Mouse (Mus musculus) kidney, embryonic 16.5 days (tissue): ENCODE measurements around the gene Gpc6. TPM values are rescaled to one million over a fixed set of nuclear protein-coding genes. Genes with fewer than 3 reads are reported as not detected.

Source experiments
- ATAC-seq: fragments of 200-750 bp; cut with Nextera tagmentation; 2 replicates; pipeline ENCODE4 v1.8.0; 2017; ENCODE audit warnings: moderate TSS enrichment; ENCODE audit not compliant: low FRiP score, low TSS enrichment
- H3K27ac ChIP-seq: fragments of 300-500 bp; sonication (generic); 2 replicates; pipeline ENCODE4 v1.5.1; 2014; ENCODE audit warnings: low read length
- H3K27me3 ChIP-seq: fragments of 300-500 bp; sonication (generic); 2 replicates; pipeline ENCODE4 v1.6.1; 2014; ENCODE audit warnings: low read length, control low read depth, mixed read lengths; ENCODE audit not compliant: insufficient read depth
- H3K36me3 ChIP-seq: fragments of 300-500 bp; sonication (generic); 2 replicates; pipeline ENCODE4 v1.6.1; 2014; ENCODE audit warnings: low read length, control low read depth, mixed read lengths; ENCODE audit not compliant: insufficient read depth
- H3K4me1 ChIP-seq: fragments of 300-500 bp; sonication (generic); 2 replicates; pipeline ENCODE4 v1.6.1; 2014; ENCODE audit warnings: low read length, control low read depth, mixed read lengths; ENCODE audit not compliant: insufficient read depth
- H3K4me2 ChIP-seq: fragments of 300-500 bp; sonication (generic); replicated peaks from 2 replicates; pipeline ENCODE4 v1.6.1; 2014; ENCODE audit warnings: low read depth, low read length
- H3K4me3 ChIP-seq: fragments of 300-500 bp; sonication (generic); 2 replicates; pipeline ENCODE4 v1.5.1; 2014; ENCODE audit warnings: mild to moderate bottlenecking, low read length
- H3K9ac ChIP-seq: fragments of 300-500 bp; sonication (generic); replicated peaks from 2 replicates; pipeline ENCODE4 v1.6.1; 2014; ENCODE audit warnings: low read length
- H3K9me3 ChIP-seq: fragments of 300-500 bp; sonication (generic); 2 replicates; pipeline ENCODE4 v1.6.1; 2016; ENCODE audit warnings: low read length, control low read depth
- WGBS: fragments of 180-500 bp; shearing (Covaris S2); extraction: QIAGEN DNeasy Blood & Tissue Kit; methylation state at CpG from one replicate; pipeline ENCODE4 v1.1.7; 2014; 5-methylcytosine and 5-hydroxymethylcytosine counted together
- polyA plus RNA-seq: library from polyadenylated mRNA; unstranded; fragments of >200 nt; fragmentation: Nextera tagmentation; extraction: Ambion mirVana; gene quantifications from 2 replicates; pipeline ENCODE4 v1.2.1, GENCODE M21; 2015

Gene Gpc6
- polyA plus RNA-seq, 1 experiment from 2014 or later = 62.7 TPM

GRCm38 (mm10) chr14:116945975-116946374 is 20.9 kb downstream of the Gpc6 start:
- H3K4me2 ChIP-seq = no peak overlapping the region
- no peak overlapping the region for H3K4me3 ChIP-seq
- H3K9ac ChIP-seq = no peak overlapping the region
- ATAC-seq = peak; percentile 41
- WGBS = 56% methylated on average over 6 of the region's 6 CpGs
- peaks cover 19% of the 10 kb centered on the region; the same call in 1 of the 2 replicates for H3K36me3 ChIP-seq
- H3K9me3 ChIP-seq = peaks cover 6% of the 10 kb centered on the region; the same call in 1 of the 2 replicates
- no peaks in the 10 kb centered on the region for H3K27me3 ChIP-seq
- H3K27ac ChIP-seq = no peak overlapping the region
- H3K4me1 ChIP-seq = peaks cover 9% of the 10 kb centered on the region

GRCm38 (mm10) chr14:116947461-116947860 is 22.3 kb downstream of the Gpc6 start:
- Histone ChIP-seq H3K9ac (no peak overlapping the region), H3K27me3 (no peaks in the 10 kb centered on the region), H3K36me3 (peaks cover 28% of the 10 kb centered on the region; the same call in 1 of the 2 replicates), H3K4me1 (peaks cover 9% of the 10 kb centered on the region), H3K27ac (no peak overlapping the region), H3K9me3 (peaks cover 9% of the 10 kb centered on the region; the same call in 1 of the 2 replicates), H3K4me2 (no peak overlapping the region), H3K4me3 (no peak overlapping the region)
- ATAC-seq = no peak
- WGBS = 91% methylated on average over 6 of the region's 6 CpGs

GRCm38 (mm10) chr14:116947939-116948591 is 22.9 kb downstream of the Gpc6 start:
- ATAC-seq = no peak; the same call in 1 of the 2 replicates
- 77% methylated on average over 5 of the region's 5 CpGs for WGBS
- peaks cover 28% of the 10 kb centered on the region; the same call in 1 of the 2 replicates for H3K36me3 ChIP-seq

GRCm38 (mm10) chr14:116957154-116957553 is 32.0 kb downstream of the Gpc6 start:
- no peak overlapping the region for H3K4me2 ChIP-seq
- H3K9ac ChIP-seq = no peak overlapping the region
- no peak overlapping the region for H3K27ac ChIP-seq
- H3K4me3 ChIP-seq = no peak overlapping the region
- no peaks in the 10 kb centered on the region for H3K4me1 ChIP-seq
- H3K27me3 ChIP-seq = no peaks in the 10 kb centered on the region
- H3K36me3 ChIP-seq = peaks cover 4% of the 10 kb centered on the region; the same call in 1 of the 2 replicates
- peaks cover 3% of the 10 kb centered on the region; the same call in 1 of the 2 replicates for H3K9me3 ChIP-seq
- no peak for ATAC-seq

More at GRCm38 (mm10) chr14:116947939-116948591, 22.9 kb downstream of the Gpc6 start:
- no peak overlapping the region for H3K4me2 ChIP-seq
- H3K4me3 ChIP-seq = no peak overlapping the region
- H3K27me3 ChIP-seq = no peaks in the 10 kb centered on the region
- H3K9ac ChIP-seq = no peak overlapping the region
- H3K4me1 ChIP-seq = peaks cover 4% of the 10 kb centered on the region; the same call in 1 of the 2 replicates
- peaks cover 9% of the 10 kb centered on the region; the same call in 1 of the 2 replicates for H3K9me3 ChIP-seq
- no peak overlapping the region for H3K27ac ChIP-seq

GRCm38 (mm10) chr14:116964837-116965236 is 39.7 kb downstream of the Gpc6 start:
- no peak overlapping the region for H3K27ac ChIP-seq
- H3K4me2 ChIP-seq = no peak overlapping the region
- ATAC-seq = no peak
- no peak overlapping the region for H3K9ac ChIP-seq
- no peaks in the 10 kb centered on the region for H3K9me3 ChIP-seq
- H3K27me3 ChIP-seq = no peaks in the 10 kb centered on the region
- WGBS = 74% methylated on average over 6 of the region's 6 CpGs
- no peaks in the 10 kb centered on the region for H3K4me1 ChIP-seq
- H3K4me3 ChIP-seq = no peak overlapping the region
- H3K36me3 ChIP-seq = no peaks in the 10 kb centered on the region

GRCm38 (mm10) chr14:116974708-116975107 is 49.6 kb downstream of the Gpc6 start:
- no peaks in the 10 kb centered on the region for H3K9me3 ChIP-seq
- H3K4me1 ChIP-seq = no peaks in the 10 kb centered on the region
- H3K4me2 ChIP-seq = no peak overlapping the region
- H3K27ac ChIP-seq = no peak overlapping the region
- no peaks in the 10 kb centered on the region for H3K27me3 ChIP-seq
- no peak overlapping the region for H3K4me3 ChIP-seq
- H3K9ac ChIP-seq = no peak overlapping the region
- WGBS = 88% methylated on average over 3 of the region's 3 CpGs
- no peaks in the 10 kb centered on the region for H3K36me3 ChIP-seq
- no peak for ATAC-seq

- Histone ChIP-seq H3K9me3 (no peaks in the 10 kb centered on the region), H3K4me3 (no peak overlapping the region), H3K36me3 (no peaks in the 10 kb centered on the region), H3K4me1 (no peaks in the 10 kb centered on the region), H3K4me2 (no peak overlapping the region), H3K27ac (no peak overlapping the region), H3K9ac (no peak overlapping the region), H3K27me3 (no peaks in the 10 kb centered on the region)
- no peak for ATAC-seq
- 42% methylated on average over 4 of the region's 4 CpGs for WGBS
These were observed 50.1 kb downstream of the Gpc6 start for GRCm38 (mm10) chr14:116975224-116975623.

GRCm38 (mm10) chr14:116977259-116977658 is 52.1 kb downstream of the Gpc6 start:
- Histone ChIP-seq H3K27ac (no peak overlapping the region), H3K36me3 (no peaks in the 10 kb centered on the region), H3K27me3 (no peaks in the 10 kb centered on the region), H3K9ac (no peak overlapping the region), H3K4me2 (no peak overlapping the region), H3K4me3 (no peak overlapping the region), H3K9me3 (no peaks in the 10 kb centered on the region), H3K4me1 (no peaks in the 10 kb centered on the region)
- WGBS = 79% methylated on average over 2 of the region's 2 CpGs
- ATAC-seq = no peak

- H3K9me3 ChIP-seq = no peaks in the 10 kb centered on the region
- ATAC-seq = no peak
- no peak overlapping the region for H3K4me3 ChIP-seq
- 72% methylated on average over 10 of the region's 10 CpGs for WGBS
- H3K4me2 ChIP-seq = no peak overlapping the region
- H3K36me3 ChIP-seq = no peaks in the 10 kb centered on the region
- no peaks in the 10 kb centered on the region for H3K27me3 ChIP-seq
- H3K9ac ChIP-seq = no peak overlapping the region
- H3K27ac ChIP-seq = no peak overlapping the region
- H3K4me1 ChIP-seq = no peaks in the 10 kb centered on the region
These were observed 54.7 kb downstream of the Gpc6 start for GRCm38 (mm10) chr14:116979714-116980382.

GRCm38 (mm10) chr14:116981711-116982110 is 56.6 kb downstream of the Gpc6 start:
- Histone ChIP-seq H3K27ac (no peak overlapping the region), H3K4me3 (no peak overlapping the region), H3K4me1 (no peaks in the 10 kb centered on the region), H3K4me2 (no peak overlapping the region), H3K9me3 (no peaks in the 10 kb centered on the region), H3K36me3 (no peaks in the 10 kb centered on the region), H3K27me3 (no peaks in the 10 kb centered on the region), H3K9ac (no peak overlapping the region)
- ATAC-seq = no peak
- WGBS = 87% methylated on average over 4 of the region's 4 CpGs
